Mouse (Mus musculus): ENCODE measurements at regions not wholly inside any gene's neighbourhood (a gene's known extent, or its start where the extent isn't known, plus 50 kb on each side); places are given as distances from the start of the nearest gene placed in this dataset.

GRCm38 (mm10) chr10:48405071-48405470 lies 1383.5 kb downstream of the Grik2 start:
- Histone ChIP-seq H3K27ac (ENCODE audit: low read depth, low read length) (no peak overlapping the region), H3K4me1 (ENCODE audit: control insufficient read depth, insufficient read depth, low read length) (no peaks in the 10 kb centered on the region), H3K9me3 (replicated peaks; ENCODE audit: control insufficient read depth, low read length) (no peaks in the 10 kb centered on the region), H3K9ac (ENCODE audit: low read length) (no peak overlapping the region), H3K4me2 (ENCODE audit: low read length) (no peak overlapping the region), H3K4me3 (ENCODE audit: low read depth, low read length) (no peak overlapping the region), H3K36me3 (ENCODE audit: control insufficient read depth, insufficient read depth, low read length) (no peaks in the 10 kb centered on the region), H3K27me3 (replicated peaks; ENCODE audit: control insufficient read depth, insufficient read depth, low read length) (no peaks in the 10 kb centered on the region)
- no peak for DNase-seq (ENCODE audit: low spot score)
- 64% methylated on average over 3 of the region's 3 CpGs for WGBS
- no peak for ATAC-seq
